Mouse (Mus musculus) urinary bladder, postnatal 25 days (tissue): ENCODE measurements at regions not wholly inside any gene's neighbourhood (a gene's known extent, or its start where the extent isn't known, plus 50 kb on each side); places are given as distances from the start of the nearest gene placed in this dataset.

Experiments
- DNase-seq: peaks from one replicate; pipeline ENCODE4 v3.0.0; 2022; ENCODE audit warnings: low spot score

DNA sequence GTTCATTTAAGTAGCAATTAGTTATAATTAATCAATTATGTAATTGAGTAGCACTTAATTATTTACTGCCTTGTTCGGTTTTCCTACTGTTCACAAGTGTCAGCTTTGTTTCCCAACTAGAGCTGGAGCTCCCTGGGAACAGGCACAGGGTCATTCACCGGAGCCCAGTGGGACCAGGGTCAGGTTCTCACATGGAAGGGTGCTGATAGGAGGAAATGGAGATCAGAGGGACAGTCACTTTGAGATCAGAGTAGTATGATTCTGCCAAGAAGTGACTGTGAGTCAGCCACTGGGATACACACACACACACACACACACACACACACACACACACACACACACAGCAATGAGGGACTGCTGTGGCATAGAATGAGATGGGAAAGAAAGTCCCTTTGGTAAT lies 176.4 kb upstream of the Klhl29 start:
- no peak for DNase-seq

GRCm38 (mm10) chr12:5549796-5550195 lies 174.3 kb upstream of the Klhl29 start:
- no peak for DNase-seq

GRCm38 (mm10) chr12:5547698-5548097 lies 172.2 kb upstream of the Klhl29 start:
- no peak for DNase-seq

DNA sequence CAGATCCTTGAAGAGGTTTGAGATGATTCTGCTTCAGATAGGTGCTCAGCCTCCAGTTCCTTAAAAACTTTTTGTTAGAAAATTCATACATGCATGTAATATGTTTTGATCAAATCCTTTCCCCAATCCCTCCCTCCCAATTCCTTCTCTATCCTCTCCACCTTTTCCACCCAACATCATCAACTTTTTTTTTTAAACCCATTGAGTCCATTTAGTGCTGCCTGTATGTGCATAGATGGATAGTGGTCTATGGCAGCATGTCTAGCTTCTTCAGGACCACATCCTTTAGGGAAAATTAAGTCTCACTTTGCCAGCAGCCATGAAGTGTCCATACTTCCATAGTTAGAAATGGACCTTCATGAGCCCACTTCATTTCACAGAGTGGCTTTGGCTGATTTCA lies 167.2 kb upstream of the Klhl29 start:
- no peak for DNase-seq

DNA sequence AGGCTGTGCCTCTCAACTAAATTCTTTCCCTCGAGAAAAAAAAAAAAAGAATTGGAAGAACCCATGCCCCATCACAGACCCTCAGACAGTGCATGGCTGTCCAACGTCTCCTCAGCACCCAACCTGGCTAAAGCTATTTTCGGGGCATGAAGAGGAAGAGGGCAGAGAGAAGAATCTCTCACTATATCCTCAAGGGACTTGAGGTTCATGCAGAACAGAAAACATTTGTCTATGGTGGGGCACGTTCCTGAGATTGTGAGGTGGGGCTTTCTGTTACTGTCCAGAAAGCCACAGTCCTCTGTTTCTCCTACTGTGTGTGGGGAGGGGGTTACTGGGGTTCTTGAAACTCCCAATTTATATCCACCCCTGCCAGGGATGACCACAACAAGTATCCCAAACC lies 120.8 kb upstream of the Klhl29 start:
- no peak for DNase-seq

GRCm38 (mm10) chr12:5494657-5495512 lies 119.4 kb upstream of the Klhl29 start:
- no peak for DNase-seq

- no peak for DNase-seq
These were observed 88.9 kb upstream of the Klhl29 start for GRCm38 (mm10) chr12:5464250-5464899.

- DNase-seq, result no peak
These were observed 77.7 kb upstream of the Klhl29 start for GRCm38 (mm10) chr12:5453157-5453556.

- no peak for DNase-seq
These were observed 68.2 kb upstream of the Klhl29 start for GRCm38 (mm10) chr12:5443730-5444129.

- no peak for DNase-seq
These were observed 67.6 kb upstream of the Klhl29 start for GRCm38 (mm10) chr12:5443091-5443531.

- no peak for DNase-seq
These were observed 67.2 kb upstream of the Klhl29 start for GRCm38 (mm10) chr12:5442679-5443078.

- no peak for DNase-seq
These were observed 65.0 kb upstream of the Klhl29 start for GRCm38 (mm10) chr12:5440482-5440881.

GRCm38 (mm10) chr12:5435876-5436275 lies 60.4 kb upstream of the Klhl29 start:
- DNase-seq, result no peak

GRCm38 (mm10) chr12:5434060-5434459 lies 58.6 kb upstream of the Klhl29 start:
- no peak for DNase-seq

DNA sequence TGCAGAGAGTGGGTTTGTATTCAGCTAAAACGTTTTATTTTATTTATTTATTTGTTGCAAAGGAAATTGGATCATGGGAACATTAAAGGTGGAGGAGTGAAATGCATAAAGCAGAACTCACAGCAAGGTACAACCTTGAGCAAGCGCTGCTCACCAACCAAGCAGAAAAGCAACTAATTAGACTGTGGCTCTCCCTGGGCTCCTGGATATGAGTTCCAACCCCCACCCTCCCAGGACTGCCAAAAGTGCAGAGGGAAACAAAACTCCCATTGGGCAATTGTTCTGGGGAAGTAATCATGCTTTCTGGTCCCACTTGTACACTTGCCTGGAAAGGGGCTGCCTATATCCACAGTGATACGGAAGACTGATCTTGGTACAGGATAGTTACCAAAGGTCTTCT lies 57.2 kb upstream of the Klhl29 start:
- no peak for DNase-seq

- no peak for DNase-seq
These were observed 53.3 kb upstream of the Klhl29 start for GRCm38 (mm10) chr12:5428733-5429132.
